Mouse (Mus musculus): ENCODE measurements around the gene H2afy2.

Gene H2afy2

DNA sequence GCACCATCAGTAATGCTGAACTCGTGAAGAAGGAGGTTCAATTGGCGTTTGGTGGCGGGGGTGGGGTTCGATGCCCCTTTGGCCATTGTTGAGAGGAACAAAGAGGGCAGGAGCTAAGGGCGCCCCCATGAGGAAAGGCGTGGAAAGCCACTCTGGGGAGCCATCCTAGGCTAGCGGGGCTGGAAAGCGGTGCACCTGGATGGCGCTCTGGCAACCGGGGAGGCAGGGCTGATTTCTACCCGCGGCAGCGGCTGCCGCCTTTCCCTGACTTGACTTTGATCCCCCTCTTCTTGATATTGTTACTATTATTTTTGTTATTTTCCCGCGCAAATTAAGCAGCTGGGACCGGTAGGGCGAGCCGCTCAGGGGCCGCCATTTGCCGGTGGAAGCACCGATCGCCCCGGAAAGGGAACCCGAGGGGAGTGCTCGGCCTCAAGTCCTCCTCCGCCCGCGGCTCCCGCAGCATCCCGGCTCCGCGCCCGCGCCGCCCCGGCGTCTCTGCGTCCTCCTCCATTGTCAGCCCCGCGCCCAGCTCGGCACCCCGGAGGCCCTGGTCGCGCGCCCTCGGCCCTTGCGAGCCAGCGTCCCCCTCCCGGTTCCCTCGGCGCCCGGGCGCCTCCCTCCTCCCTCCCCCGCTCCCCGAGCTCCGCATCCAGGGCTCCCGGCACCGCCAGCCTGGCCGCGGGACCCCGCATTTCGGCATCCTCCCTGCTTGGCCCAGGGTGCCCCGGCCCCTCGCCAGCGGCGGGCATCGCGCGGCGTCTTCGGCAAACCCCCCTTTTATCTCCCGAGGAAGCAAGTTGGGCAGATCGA, 942 bp downstream of the H2afy2 start:
- peak; percentile 74 for DNase-seq

DNA sequence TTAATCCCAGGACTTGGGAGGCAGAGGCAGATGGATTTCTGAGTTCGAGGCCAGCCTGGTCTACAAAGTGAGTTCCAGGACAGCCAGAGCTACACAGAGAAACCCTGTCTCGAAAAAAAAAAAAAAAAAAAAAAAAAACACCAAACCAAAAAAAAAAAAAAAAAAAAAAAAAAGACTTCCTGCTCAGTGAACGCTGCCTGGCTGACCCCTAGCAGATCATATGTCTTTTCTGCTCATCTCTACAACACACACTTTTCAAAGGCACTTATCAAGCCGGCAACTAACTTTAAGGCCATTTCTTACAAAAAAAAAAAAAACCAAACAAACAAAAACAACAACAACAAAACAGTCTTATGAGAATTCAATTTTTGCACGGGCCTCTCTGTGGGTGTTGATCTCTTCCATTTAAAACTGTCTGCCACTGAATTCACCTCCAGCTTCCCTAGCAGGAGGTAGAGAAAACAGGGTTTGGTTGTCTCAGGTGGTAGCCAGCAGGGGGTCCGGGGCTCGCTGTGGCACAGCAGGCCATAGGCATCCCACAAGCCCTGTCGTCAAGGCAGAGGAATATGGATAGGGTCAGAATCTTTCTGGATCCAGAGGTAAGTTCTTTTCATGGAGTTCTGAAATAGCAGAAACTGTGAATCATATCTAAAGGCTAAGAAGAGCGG, 2.4 kb downstream of the H2afy2 start:
- no peak for DNase-seq

DNA sequence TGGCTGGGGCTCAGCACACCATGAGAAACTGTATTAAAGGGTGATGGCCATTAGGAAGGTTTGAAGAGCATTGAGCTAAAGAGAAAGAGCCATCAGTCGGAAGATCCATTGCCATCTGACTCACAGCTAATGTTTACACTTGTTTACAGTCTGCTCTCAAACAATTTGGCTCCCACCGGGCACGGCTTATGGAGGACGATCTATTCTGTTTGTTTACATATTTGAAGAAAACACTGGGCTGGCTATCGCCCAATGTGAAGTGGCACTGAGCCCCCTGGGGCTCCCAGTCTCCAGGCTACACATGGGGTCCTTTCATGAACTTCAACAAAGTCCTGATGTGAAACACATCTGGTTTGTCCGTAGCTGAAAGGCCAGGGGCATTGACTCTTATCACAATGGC, 17.1 kb downstream of the H2afy2 start:
- DNase-seq, result no peak

DNA sequence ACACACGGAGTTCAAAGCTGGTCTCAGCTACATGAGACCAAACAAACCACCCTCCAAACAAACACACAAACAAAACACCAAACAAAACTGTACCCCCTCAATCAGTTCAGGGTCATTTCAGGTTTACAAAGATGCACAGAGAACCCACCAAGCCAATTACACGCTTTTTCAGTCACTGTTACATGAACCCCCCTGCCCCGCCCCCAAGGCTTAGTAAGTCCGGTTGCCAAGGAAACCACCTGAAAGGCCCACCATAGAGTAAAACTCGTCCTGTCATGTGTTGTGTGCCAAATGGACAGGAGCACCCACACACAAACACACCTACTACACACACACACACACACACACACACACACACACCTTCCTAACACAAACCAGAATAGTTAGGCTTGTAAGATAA, 18.4 kb downstream of the H2afy2 start:
- DNase-seq, result no peak

DNA sequence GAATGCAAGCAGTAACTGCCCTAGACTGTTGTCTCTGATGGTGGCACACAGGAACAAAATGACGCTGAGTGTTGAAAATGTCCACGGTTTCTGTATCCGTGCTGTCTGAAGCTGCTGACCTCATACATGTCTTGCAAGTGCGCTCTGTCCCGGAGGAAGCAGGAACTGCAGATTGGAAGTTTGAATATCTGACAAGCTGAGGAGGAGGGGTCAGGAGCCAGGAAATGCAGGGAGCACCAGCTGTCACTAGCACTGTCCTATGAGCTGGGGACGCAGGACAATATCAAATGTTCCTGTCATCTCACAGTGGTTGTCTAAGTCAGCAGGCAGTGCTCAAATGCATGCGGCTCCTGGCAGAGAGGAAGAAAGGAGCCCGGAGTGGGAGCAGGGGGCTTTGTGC, 19.3 kb downstream of the H2afy2 start:
- no peak for DNase-seq

DNA sequence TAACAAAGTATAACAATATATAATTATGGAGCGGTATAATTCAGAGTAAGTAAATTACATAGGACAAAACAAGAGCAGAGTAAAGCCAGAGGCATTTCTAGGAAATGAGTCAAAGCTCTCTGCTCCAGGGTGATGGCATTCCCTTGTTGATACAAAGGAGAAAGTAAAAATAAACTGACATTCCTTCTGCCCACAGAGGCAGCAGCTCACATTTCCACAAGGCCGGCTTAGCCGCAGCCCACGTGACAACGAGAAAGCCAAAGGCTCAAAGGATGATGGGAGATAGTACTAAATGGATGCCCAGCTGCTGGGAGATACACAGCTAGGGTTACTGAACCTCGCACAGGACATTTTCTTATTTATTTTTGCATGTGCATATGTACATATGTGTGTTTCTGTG, 24.1 kb downstream of the H2afy2 start:
- DNase-seq, result no peak

DNA sequence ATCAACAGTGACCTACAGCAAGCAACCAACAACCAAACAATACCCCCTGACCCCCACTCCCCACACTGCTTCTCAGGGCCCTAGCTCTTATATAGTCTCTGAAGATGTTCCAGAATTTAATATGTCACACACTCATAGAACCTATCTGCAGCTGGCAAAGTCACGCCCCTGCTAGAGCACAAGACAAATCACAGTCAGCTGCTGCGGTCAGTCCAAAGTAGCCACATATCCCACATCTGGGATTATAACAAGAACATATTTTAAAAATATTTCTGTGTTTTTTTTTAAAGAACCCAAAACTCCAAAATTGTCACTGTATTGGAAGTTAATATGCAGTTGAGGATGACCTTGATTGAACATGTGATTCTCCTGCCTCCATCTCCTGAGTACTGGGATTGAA, 25.0 kb downstream of the H2afy2 start:
- DNase-seq, result no peak

DNA sequence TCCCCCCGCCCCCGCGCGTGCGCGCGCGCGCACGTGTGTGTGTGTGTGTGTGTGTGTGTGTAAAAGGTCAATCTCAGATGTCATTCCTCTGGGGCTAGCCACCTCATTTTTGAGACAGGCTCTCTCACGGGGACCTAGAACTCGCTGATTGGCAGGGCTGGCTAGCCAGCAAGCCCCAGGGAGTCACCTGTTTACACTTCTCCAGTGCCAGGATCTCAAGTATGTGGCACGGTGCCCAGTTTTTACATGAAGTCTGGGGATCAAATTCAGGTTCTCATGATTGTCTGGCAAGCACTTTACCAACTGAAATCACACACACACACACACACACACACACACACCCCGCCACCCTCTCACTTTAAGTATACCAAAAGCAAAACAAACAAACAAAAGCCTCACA, 26.9 kb downstream of the H2afy2 start:
- DNase-seq, result peak; percentile 52

DNA sequence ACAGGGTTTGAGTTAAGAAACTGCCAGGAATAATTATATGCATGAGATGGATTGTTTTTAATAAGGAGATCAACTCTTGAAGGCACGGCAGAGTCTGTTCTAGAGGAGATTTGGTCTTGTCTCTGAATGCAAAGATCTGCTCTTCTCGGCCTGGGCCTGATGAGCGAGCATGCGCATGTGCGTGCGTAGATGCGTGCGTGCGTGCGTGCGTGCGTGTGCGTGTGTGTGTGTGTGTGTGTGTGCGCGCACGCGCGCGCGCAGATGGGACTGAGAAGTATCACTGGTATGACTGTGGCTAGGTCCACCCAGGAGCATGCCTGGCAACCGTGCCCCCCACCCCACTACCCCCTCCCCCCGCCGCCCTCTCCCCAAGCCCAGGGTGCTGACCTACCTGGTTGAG, 30.9 kb downstream of the H2afy2 start:
- DNase-seq, result no peak

DNA sequence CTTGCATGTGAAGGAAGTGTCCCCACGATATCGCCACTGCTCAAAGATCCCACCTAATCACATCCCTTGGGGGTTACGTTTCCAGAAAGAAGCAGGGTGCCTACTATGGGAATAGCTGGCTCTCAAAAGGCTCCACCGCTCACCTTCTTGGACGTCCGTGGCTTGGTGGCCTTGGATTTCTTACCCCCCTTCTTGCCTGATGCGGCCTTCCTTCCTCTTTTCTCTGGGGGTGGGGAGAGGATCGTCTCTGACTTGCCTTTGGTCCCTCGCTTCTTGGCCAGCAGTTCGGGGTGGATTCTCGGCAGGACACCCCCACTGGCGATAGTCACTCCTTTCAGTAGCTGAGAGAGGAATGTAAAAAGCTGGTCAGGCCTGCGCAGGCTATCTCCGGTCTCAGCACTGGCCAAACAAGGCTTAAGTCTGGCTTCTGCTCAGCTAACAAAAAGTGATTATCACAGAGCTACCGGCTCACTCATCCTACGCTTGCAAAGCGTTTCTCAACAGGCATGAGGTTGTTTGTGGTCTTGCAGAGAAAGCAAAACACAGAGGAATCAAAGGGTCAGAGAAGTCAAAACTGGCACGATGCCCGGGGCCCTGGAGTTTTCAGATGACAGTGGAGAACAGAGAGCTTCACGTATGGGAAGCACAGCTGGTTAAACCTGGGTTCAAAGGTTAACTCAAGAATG, 32.3 kb downstream of the H2afy2 start:
- peak; percentile 71 for DNase-seq

DNA sequence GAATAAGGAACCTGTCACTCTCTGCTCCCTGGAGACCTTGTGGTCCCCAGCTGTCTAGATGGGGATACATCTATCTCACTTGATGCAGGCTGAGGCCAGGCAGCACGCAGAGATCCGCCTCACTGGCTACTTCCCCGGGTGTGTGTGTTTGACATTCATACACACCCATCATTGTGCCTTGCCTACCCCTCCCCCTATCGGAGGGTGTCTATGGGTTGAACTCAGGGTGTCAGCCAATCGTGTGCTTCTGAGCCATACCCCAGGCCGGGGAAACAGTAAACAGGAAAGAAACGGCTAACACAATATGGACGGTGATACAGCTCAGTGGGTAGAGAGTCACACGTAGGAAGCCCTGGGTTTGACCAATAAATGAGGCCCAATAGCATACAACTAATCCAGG, 33.9 kb downstream of the H2afy2 start:
- no peak for DNase-seq

DNA sequence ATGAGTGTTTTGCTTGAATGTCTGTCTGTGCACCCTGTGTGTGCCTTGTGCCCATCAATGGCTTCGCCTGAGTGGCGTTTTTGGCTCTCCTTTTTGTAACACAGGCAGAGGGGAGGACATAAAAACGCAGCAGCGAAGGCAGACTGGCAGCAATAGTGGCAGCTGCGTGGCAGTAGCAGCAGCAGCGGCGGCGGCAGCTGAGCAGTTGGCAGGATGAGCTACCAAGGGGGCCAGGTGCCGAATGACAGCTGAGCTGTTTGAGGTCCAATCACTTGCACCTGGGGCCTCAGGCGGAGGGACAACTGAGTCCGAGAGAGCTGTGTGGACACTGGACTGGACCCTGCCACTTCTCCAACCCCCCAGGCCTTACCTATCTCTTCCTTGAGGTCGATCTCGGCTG, 36.6 kb downstream of the H2afy2 start:
- no peak for DNase-seq

DNA sequence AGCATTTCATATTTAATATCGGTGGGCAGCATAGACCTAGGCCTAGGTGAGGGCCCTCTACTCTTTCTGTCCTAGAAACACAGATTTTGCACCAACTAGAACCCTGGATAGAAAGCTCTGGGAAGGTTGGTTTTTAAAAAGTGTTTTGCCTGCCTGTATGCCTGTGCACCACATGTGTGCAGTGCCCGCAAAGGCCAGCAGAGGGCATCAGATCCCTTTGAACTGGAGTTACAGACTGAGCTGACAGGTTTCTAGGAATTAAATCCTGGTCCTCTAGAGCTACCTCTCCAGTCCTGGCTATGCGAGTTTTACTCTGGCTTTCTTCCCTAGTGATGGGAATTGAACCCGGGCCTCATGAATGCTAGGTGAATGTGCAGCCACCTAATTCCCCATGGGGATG, 38.8 kb downstream of the H2afy2 start:
- peak; percentile 47 for DNase-seq

DNA sequence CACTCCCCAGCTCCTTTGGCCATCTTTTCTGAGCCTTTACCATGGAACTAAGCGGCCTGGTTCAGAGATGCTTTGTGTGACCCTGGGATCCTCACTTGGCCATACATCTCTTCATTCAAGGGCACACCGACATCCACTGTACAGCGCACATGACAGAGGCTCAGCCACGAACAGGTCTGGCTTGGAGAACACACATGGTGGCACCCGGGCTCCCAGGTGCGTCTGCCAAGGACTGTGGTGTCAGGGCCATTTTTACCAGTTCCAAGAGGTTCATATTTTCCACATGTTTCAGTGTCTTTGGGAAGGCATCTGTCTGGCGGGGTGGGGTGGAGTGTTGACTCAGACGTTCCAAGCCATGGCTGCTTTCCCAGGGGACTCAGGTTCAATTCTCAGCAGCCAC, 41.6 kb downstream of the H2afy2 start:
- DNase-seq, result no peak

DNA sequence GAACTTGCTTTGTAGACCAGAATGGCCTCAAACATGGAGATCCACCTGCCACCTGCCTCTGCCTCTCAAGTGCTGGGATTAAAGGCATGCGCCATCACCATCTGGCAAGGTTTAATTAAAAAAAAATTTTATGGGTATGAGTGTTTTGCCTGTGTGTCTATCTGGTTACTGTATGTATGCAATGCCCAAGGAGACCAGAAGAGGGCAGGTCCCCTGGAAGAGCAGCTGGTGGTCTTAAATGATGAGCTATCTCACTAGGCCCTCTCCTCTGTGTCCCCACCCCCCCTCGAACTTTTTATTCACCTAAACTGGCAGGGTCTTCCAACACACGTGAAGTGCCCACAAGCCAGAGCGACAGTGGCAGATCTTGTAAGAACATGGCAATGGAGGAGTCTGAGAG, 42.1 kb downstream of the H2afy2 start:
- DNase-seq, result no peak

DNA sequence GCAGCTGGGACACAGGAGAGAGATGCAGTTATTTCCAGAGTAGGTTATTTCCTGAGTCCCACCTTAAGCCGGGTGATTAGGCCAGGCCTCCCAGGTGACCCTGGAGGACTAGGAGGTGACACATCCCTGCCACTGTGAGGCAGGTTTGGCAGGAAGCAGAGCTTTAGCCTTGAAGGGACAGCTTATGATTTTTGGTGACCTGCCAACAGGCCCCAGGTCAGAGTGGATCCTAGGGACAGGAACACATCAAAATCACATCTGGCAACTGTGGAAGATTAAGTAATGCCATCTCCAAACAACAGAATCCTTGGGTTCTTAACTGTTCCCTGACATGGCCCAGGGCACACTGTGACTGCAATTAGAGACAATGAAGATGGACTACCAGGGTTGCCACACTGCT, 42.6 kb downstream of the H2afy2 start:
- no peak for DNase-seq

DNA sequence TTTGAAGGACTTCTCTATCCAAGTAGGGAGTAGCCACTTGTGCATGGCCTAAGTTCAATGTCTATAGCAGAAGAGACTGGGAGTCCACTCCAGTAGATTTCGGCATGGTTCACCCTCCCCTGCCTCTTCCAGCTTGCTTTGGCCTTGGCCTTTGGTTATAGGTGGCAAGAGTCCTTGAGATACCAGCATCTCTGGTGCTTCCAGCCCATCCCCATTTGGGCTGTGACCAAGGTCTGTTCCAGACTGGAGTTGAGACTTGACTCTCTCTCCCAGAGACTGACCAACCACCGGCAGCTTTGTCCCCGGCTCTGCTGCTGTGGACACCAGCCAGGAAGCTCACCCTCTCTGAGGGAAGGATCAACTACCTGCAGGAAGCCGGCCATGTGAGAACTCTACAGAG, 45.8 kb downstream of the H2afy2 start:
- DNase-seq, result no peak

DNA sequence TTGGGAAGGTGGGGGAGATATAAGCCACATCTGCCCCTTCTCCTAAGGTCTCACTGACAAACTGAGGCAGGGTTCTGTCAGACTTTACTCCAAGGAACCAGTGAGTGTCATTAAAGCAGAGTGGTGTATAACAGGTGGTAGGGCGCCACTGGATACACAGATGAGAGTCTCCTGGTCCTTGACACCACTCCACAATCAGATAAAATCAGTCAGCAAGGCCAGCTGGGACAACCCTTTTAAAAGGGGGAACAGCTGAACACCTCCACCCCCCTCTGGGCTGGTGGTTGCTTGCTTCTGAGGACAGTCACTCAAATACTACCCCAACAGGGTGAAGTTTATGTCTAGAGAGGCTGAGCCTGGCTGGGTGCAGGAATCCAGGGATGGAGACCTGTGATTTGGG, 46.4 kb downstream of the H2afy2 start:
- DNase-seq, result no peak

DNA sequence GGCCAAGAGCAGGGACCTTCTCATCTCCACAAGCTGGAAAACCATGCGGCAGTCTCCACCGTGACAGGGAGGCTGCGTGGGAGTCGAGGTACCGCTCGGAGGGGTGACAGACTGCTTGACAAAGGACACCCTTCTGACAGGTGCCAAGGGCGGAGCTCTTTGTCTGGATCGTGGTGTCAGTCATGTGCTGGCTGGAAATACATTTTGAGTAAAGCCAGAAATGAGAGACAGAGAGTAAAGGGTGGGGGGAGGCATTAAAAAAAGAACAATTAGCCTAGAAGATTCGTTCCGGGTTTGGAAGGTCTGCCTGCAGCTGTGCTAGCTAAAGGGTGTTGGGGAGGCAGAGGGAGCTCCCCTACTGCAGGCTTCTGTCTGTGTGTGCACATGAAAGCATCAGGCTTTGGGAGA, 47.3 kb downstream of the H2afy2 start:
- DNase-seq, result no peak

DNA sequence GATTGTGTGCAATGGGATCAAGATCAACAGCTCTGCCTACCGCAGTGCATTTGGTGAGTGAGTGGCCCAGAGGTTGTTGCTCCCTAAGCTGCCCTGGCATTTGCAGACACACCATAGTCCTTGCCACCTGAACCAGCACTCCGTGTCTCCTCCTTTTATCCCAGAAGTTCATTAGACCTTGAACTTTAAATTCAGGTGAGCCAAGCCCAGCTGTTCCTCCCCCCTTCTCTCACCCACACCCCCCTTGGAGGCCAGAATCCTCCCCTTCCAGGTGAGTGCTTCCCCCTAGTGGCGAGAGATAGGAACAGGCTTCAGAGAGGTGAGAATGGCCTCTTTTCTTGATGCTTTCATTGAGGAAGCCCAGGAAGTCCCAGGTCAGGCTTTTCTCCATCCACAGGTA, 49.6 kb downstream of the H2afy2 start:
- DNase-seq, result peak; percentile 60

DNA sequence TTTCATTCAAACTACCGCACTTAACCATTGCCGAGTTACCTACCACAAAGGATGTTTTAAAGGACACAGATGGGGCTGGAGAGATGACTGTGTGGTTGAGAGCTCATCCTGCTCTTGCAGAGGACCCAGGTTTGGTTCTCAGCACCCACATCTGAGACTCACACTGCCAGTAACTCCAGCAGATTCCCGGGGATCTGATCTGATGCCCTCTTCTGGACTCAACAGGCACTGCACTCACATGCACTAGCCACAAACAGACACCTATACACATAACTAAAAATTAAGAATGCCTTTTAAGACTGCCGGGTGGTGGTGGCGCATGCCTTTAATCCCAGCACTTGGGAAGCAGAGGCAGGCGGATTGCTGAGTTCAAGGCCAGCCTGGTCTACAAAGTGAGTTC, 53.8 kb downstream of the H2afy2 start:
- no peak for DNase-seq

DNA sequence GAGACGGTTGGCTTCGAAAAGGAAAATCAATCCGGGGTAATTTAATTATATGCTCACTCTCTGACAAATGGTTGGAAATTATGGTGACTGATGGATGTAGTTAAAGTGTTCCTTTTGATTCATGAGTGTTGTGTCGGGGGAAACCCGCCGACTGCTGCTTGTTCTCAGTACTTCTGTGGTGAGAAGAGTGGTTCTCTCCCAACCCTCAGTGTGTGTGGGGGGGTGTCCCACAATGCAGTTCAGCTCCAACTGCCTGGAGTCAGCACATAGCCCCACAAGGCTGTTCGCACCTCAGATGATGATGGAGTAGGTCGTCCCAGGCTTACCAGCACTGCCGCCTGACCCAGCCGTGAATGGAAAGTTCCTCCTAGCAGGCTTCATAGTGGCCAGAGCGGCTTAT, 54.8 kb downstream of the H2afy2 start:
- no peak for DNase-seq

DNA sequence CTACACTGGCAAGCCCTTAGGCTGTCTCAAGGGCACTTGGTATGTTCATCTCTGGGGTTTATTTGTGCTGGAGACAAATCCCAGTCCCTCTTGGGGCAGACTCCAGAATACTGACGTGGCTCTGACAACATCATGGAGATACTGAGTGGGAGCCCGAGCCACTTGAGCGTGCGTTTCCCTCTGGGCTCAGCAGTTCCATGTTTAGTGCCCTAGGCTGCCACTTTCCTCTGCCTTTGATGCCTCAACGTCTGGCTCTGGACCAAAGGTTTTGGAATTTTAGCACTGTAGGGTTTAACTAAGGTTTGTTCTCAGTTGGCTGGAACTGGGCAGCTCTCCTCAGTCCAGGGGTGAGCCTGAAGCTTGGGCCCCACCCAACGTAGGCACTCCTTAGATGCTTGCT, 60.7 kb downstream of the H2afy2 start:
- DNase-seq, result no peak

DNA sequence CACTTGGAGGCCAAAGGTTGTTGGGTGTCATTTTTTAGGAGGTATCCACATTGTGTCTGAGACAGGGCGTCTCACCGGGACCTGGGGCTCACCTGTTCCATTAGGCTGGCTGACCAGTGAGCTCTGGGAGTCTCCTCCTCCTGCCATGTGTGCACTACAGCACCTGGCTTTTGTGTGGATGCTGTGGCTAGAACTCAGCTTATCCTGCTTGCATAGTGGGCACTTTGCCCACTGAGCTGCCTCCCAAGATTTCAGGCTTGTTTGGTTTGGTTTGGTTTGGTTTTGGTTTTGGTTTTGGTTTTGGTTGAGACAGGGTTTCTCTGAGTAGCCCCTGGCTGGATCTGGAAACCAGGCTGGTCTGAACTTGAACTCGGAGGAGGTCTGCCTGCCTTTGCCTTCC, 61.7 kb downstream of the H2afy2 start:
- DNase-seq, result no peak

Data from kidney, adult 18-20 months (tissue).